Mouse (Mus musculus) heart, embryonic 12.5 days (tissue): ENCODE measurements around the gene Apex1. TPM values are rescaled to one million over a fixed set of nuclear protein-coding genes. Genes with fewer than 3 reads are reported as not detected.

Experiments
- ATAC-seq: fragments of 200-750 bp; cut with Nextera tagmentation; 2 replicates; pipeline ENCODE4 v1.8.0; 2017; ENCODE audit warnings: moderate TSS enrichment, moderate library complexity; ENCODE audit not compliant: insufficient number of reproducible peaks, low FRiP score
- H3K27ac ChIP-seq: fragments of 300-500 bp; sonication (generic); 2 replicates; pipeline ENCODE4 v1.5.1; 2016; ENCODE audit warnings: mild to moderate bottlenecking, moderate library complexity; ENCODE audit not compliant: poor library complexity, severe bottlenecking
- H3K27me3 ChIP-seq: fragments of 300-500 bp; sonication (generic); replicated peaks from 2 replicates; pipeline ENCODE4 v1.6.1; 2016; ENCODE audit warnings: mild to moderate bottlenecking, moderate library complexity
- H3K36me3 ChIP-seq: fragments of 300-500 bp; sonication (generic); 2 replicates; pipeline ENCODE4 v1.6.1; 2016; ENCODE audit warnings: mild to moderate bottlenecking, moderate library complexity
- H3K4me1 ChIP-seq: fragments of 300-500 bp; sonication (generic); replicated peaks from 2 replicates; pipeline ENCODE4 v1.6.1; 2016; ENCODE audit warnings: mild to moderate bottlenecking
- H3K4me2 ChIP-seq: fragments of 300-500 bp; sonication (generic); 2 replicates; pipeline ENCODE4 v1.6.1; 2016; ENCODE audit warnings: mild to moderate bottlenecking, moderate library complexity
- H3K4me3 ChIP-seq: fragments of 300-500 bp; sonication (generic); 2 replicates; pipeline ENCODE4 v1.5.1; 2016; ENCODE audit warnings: mild to moderate bottlenecking
- H3K9ac ChIP-seq: fragments of 300-500 bp; sonication (generic); 2 replicates; pipeline ENCODE4 v1.6.1; 2016; ENCODE audit warnings: mild to moderate bottlenecking, moderate library complexity
- H3K9me3 ChIP-seq: fragments of 300-500 bp; sonication (generic); replicated peaks from 2 replicates; pipeline ENCODE4 v1.6.1; 2016; ENCODE audit warnings: mild to moderate bottlenecking, moderate library complexity
- WGBS: fragments of 180-500 bp; shearing (Covaris S2); methylation state at CpG from one replicate; pipeline ENCODE4 v1.1.7; 2016; 5-methylcytosine and 5-hydroxymethylcytosine counted together
- polyA plus RNA-seq: library from polyadenylated mRNA; unstranded; fragments of >200 nt; fragmentation: Nextera tagmentation; extraction: Ambion mirVana; gene quantifications from 2 replicates; pipeline ENCODE4 v1.2.1, GENCODE M21; 2016

Apex1 gene
- 152 and 159 TPM in 2 replicates for polyA plus RNA-seq

DNA sequence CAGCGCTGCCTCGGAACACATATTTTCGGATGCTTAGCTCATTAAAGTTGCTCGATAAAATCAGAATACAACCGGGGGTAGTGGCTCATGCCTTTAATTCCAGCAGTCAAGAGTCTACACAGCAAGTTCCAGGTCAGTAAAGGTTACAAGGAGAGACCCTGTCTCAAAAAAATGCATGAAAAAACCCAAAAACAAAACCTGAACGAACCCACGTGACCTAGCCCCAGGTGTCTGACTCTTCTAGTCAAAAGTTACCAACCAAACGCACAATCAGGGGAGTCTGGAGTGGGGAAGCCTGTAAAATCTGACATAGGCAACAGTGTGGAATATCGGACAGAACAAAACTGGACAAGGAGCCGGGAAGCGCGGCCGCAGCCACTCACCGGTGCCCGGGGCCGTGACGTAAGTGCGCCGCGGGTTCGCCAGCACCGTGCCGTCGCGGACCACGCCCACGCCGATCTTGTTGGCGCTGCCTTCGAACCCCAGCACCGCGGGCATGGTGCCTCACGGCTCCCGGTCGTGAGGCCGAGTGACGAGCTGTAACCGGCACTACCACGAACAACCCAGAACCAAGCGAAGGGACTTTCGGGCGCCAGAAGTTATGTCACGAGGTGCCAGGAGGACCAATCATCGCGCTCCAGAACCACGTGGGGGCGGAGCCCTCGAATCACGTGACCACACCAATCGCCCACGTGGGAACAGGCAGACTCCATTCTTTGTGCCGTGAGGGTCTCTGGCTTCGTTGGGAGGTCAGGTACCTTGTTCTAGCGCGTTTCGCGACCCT lies at the start of gene Apex1, which contains the start of gene Osgep:
Apex1 (plus strand) TSS at position 688 of the 784 bp plus-strand sequence.
Osgep (minus strand) TSS at position 613 of the 784 bp plus-strand sequence.
- ATAC-seq: peak; percentile 94
- Histone ChIP-seq H3K4me2 (peak within 1 kb of the TSS; percentile 91), H3K9ac (peak within 1 kb of the TSS; percentile 89), H3K9me3 (no peaks in the 10 kb centered on the region), H3K4me1 (peaks cover 19% of the 10 kb centered on the region), H3K4me3 (peak within 1 kb of the TSS; percentile 92), H3K27me3 (no peaks in the 10 kb centered on the region), H3K27ac (peak within 1 kb of the TSS; percentile 90), H3K36me3 (peaks cover 39% of the 10 kb centered on the region)
- WGBS: under 1% methylated on average over 57 of the region's 57 CpGs

- Histone ChIP-seq H3K4me2 (no peak overlapping the region), H3K27me3 (no peaks in the 10 kb centered on the region), H3K4me3 (no peak overlapping the region), H3K36me3 (0 out of 2 replicates have a peak, but pooled peaks cover 4% of the 10 kb centered on the region), H3K27ac (no peak overlapping the region), H3K9ac (no peak overlapping the region), H3K9me3 (no peaks in the 10 kb centered on the region), H3K4me1 (no peaks in the 10 kb centered on the region)
- WGBS: 86% methylated on average over 3 of the region's 3 CpGs
- no peak for ATAC-seq
These were observed 49.6 kb upstream of the Apex1 start for GRCm38 (mm10) chr14:50875175-50875574.

GRCm38 (mm10) chr14:50875591-50876230 lies 49.1 kb upstream of the Apex1 start:
- no peaks in the 10 kb centered on the region for H3K27me3 ChIP-seq
- ATAC-seq: no peak

GRCm38 (mm10) chr14:50876236-50876950 lies 48.4 kb upstream of the Apex1 start:
- Histone ChIP-seq H3K27me3 (no peaks in the 10 kb centered on the region), H3K4me1 (no peaks in the 10 kb centered on the region), H3K4me3 (no peak overlapping the region), H3K27ac (no peak overlapping the region), H3K9me3 (no peaks in the 10 kb centered on the region), H3K9ac (no peak overlapping the region), H3K36me3 (0 out of 2 replicates have a peak, but pooled peaks cover 4% of the 10 kb centered on the region), H3K4me2 (no peak overlapping the region)
- 82% methylated on average over 6 of the region's 6 CpGs for WGBS
- ATAC-seq: no peak

More at GRCm38 (mm10) chr14:50875591-50876230, 49.1 kb upstream of the Apex1 start:
- Histone ChIP-seq H3K9me3 (no peaks in the 10 kb centered on the region), H3K36me3 (0 out of 2 replicates have a peak, but pooled peaks cover 4% of the 10 kb centered on the region), H3K4me2 (no peak overlapping the region), H3K9ac (no peak overlapping the region), H3K4me3 (no peak overlapping the region), H3K27ac (no peak overlapping the region), H3K4me1 (no peaks in the 10 kb centered on the region)
- WGBS: 79% methylated on average over 6 of the region's 6 CpGs

- no peak for ATAC-seq
- 79% methylated on average over 8 of the region's 8 CpGs for WGBS
These were observed 33.1 kb upstream of the Apex1 start for GRCm38 (mm10) chr14:50891621-50892020.

GRCm38 (mm10) chr14:50892091-50892490 lies 32.7 kb upstream of the Apex1 start:
- 75% methylated on average over 7 of the region's 7 CpGs for WGBS
- H3K27ac ChIP-seq: no peak overlapping the region
- no peak for ATAC-seq
- H3K9me3 ChIP-seq: 0 out of 2 replicates have a peak, but pooled peaks cover 3% of the 10 kb centered on the region
- no peaks in the 10 kb centered on the region for H3K36me3 ChIP-seq
- no peak overlapping the region for H3K9ac ChIP-seq
- peaks cover 12% of the 10 kb centered on the region for H3K4me1 ChIP-seq
- peaks cover 25% of the 10 kb centered on the region for H3K27me3 ChIP-seq
- no peak overlapping the region for H3K4me2 ChIP-seq
- no peak overlapping the region for H3K4me3 ChIP-seq

More at GRCm38 (mm10) chr14:50891621-50892020, 33.1 kb upstream of the Apex1 start:
- peaks cover 20% of the 10 kb centered on the region for H3K27me3 ChIP-seq
- no peak overlapping the region for H3K9ac ChIP-seq
- H3K4me3 ChIP-seq: no peak overlapping the region
- H3K27ac ChIP-seq: no peak overlapping the region
- no peaks in the 10 kb centered on the region for H3K36me3 ChIP-seq
- no peak overlapping the region for H3K4me2 ChIP-seq
- H3K9me3 ChIP-seq: 0 out of 2 replicates have a peak, but pooled peaks cover 3% of the 10 kb centered on the region
- peaks cover 8% of the 10 kb centered on the region for H3K4me1 ChIP-seq

- H3K9me3 ChIP-seq: 0 out of 2 replicates have a peak, but pooled peaks cover 3% of the 10 kb centered on the region
- no peak overlapping the region for H3K4me2 ChIP-seq
- H3K9ac ChIP-seq: no peak overlapping the region
- H3K4me1 ChIP-seq: peaks cover 14% of the 10 kb centered on the region
- no peak overlapping the region for H3K4me3 ChIP-seq
- 78% methylated on average over 22 of the region's 22 CpGs for WGBS
- H3K36me3 ChIP-seq: no peaks in the 10 kb centered on the region
- no peak overlapping the region for H3K27ac ChIP-seq
- no peak for ATAC-seq
- H3K27me3 ChIP-seq: peaks cover 32% of the 10 kb centered on the region
These were observed 32.0 kb upstream of the Apex1 start for GRCm38 (mm10) chr14:50892541-50893459.

DNA sequence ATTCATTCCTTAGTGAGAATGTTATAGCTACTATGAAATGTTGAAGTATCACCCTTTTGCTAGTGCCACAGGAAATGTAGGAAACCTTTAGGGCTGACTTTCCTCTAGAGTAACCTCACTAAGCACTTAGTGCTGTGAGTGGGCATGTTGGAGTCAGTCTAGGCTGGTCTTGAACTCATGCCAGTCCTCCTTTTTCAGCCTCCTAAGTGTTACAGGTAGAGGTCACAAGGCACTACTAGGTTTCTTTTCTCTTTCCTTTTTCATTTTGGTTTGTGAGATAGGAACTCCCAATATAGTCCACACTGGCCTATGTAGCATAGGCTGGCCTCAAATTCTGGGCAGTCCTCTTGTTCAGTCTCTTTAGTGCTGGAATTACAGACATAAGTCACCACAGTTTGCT lies 29.4 kb upstream of the Apex1 start:
- H3K4me2 ChIP-seq: no peak overlapping the region
- ATAC-seq: no peak
- peaks cover 33% of the 10 kb centered on the region for H3K27me3 ChIP-seq
- H3K36me3 ChIP-seq: no peaks in the 10 kb centered on the region
- H3K9ac ChIP-seq: no peak overlapping the region
- H3K9me3 ChIP-seq: no peaks in the 10 kb centered on the region
- no peak overlapping the region for H3K4me3 ChIP-seq
- peaks cover 14% of the 10 kb centered on the region for H3K4me1 ChIP-seq
- no peak overlapping the region for H3K27ac ChIP-seq

- WGBS: 14% methylated on average over 19 of the region's 19 CpGs
- no peak for ATAC-seq
- peak overlapping the region; percentile 65 for H3K9ac ChIP-seq
These were observed 28.6 kb upstream of the Apex1 start for GRCm38 (mm10) chr14:50895985-50896746.

More at GRCm38 (mm10) chr14:50895985-50896746, 28.6 kb upstream of the Apex1 start:
- no peaks in the 10 kb centered on the region for H3K9me3 ChIP-seq
- peaks cover 14% of the 10 kb centered on the region for H3K4me1 ChIP-seq
- H3K4me3 ChIP-seq: peak overlapping the region; percentile 49
- H3K27ac ChIP-seq: no peak overlapping the region
- peaks cover 33% of the 10 kb centered on the region for H3K27me3 ChIP-seq
- peak overlapping the region; percentile 83 for H3K4me2 ChIP-seq
- no peaks in the 10 kb centered on the region for H3K36me3 ChIP-seq
